Mouse (Mus musculus): ENCODE data around the gene Serpine3. TPM values are rescaled to one million over a fixed set of nuclear protein-coding genes. Genes with fewer than 3 reads are reported as not detected.
A peak's percentile ranks its signal among the peaks of the same experiment; 100 is the strongest.
"Not testable (repeated sequence)": the region's sequence is repeated elsewhere in the genome, so short reads cannot be mapped to it uniquely, and the experiment has no call there.

The Serpine3 gene
- 0.42 TPM in 1 of 2 replicates, not detected in the other for polyA plus RNA-seq (2014; fragmentation: Nextera tagmentation; extraction: Ambion mirVana)

DNA sequence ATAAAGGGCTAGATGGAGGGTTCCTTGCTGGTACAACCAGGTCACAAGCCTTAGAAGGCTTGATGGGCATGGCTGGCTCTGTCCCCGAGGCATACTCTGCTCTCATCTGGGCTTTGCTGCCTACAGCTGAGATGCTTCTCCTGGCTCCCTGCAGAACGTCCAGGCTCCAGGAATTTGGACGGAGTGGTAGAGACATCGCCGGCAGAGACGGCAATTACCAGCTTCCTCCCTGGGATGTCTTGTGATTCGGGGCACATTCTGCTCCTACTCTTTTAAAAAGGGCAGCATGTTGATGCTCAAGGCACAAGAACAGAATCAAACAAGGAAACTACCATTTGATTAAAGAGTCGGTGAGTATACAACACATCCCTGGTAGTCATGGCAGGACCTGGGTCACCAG is at the start of gene Serpine3:
Gene Serpine3, plus strand, starts transcription at position 301 of the 400 bp plus-strand sequence.
- Histone ChIP-seq H3K9me3 (ENCODE audit: control insufficient read depth, low read length) (no peaks in the 10 kb centered on the region), H3K9ac (ENCODE audit: low read depth, low read length) (no peak within 1 kb of the TSS), H3K36me3 (ENCODE audit: control insufficient read depth, insufficient read depth, low read length) (no peaks in the 10 kb centered on the region), H3K4me1 (ENCODE audit: control insufficient read depth, insufficient read depth, low read length) (no peaks in the 10 kb centered on the region), H3K27ac (replicated peaks; ENCODE audit: low read depth, low read length) (no peak within 1 kb of the TSS), H3K4me3 (ENCODE audit: low read depth, low read length) (no peak within 1 kb of the TSS), H3K27me3 (replicated peaks; ENCODE audit: control insufficient read depth, insufficient read depth, low read length) (no peaks in the 10 kb centered on the region), H3K4me2 (ENCODE audit: low read depth, low read length) (no peak within 1 kb of the TSS)
- WGBS: 74% methylated on average over 8 of the region's 8 CpGs
- DNase-seq (ENCODE audit: low spot score) (no peak), ATAC-seq (ENCODE audit: low read depth) (no peak)

GRCm38 (mm10) chr14:62622393-62622792 is 41.1 kb upstream of the Serpine3 start:
- Histone ChIP-seq H3K9ac (ENCODE audit: low read depth, low read length) (no peak overlapping the region), H3K4me3 (ENCODE audit: low read depth, low read length) (no peak overlapping the region), H3K9me3 (ENCODE audit: control insufficient read depth, low read length) (no peaks in the 10 kb centered on the region), H3K27me3 (replicated peaks; ENCODE audit: control insufficient read depth, insufficient read depth, low read length) (no peaks in the 10 kb centered on the region), H3K4me2 (ENCODE audit: low read depth, low read length) (no peak overlapping the region), H3K36me3 (ENCODE audit: control insufficient read depth, insufficient read depth, low read length) (no peaks in the 10 kb centered on the region), H3K4me1 (ENCODE audit: control insufficient read depth, insufficient read depth, low read length) (no peaks in the 10 kb centered on the region), H3K27ac (replicated peaks; ENCODE audit: low read depth, low read length) (no peak overlapping the region)
- ATAC-seq (ENCODE audit: low read depth) (no peak), DNase-seq (ENCODE audit: low spot score) (peak; percentile 19)
- 71% methylated on average over 3 of the region's 3 CpGs for whole genome bisulfite sequencing

DNA sequence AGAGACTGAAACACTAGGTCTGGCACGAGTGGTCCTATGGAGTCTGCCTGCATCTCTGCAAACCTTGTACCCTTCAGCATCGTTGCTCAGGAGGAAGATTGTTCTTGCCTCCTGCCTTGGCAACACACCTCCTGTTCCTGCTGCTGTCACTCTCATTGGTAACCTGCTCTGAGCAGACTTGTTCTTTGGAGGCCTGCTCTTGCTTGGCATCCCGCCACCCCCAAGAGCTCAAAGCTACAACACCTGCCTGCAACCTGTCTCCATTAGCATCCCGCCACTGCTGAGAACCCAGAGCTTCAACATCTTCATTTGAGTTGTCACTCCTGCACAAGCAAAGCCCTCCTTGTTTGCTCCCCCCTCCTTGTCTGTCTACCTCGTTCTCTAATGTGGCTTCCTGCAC is 35.5 kb upstream of the Serpine3 start:
- no peaks in the 10 kb centered on the region for H3K27me3 ChIP-seq (replicated peaks; ENCODE audit: control insufficient read depth, insufficient read depth, low read length)

GRCm38 (mm10) chr14:62637436-62638344 is 25.8 kb upstream of the Serpine3 start:
- Histone ChIP-seq H3K9ac (ENCODE audit: low read depth, low read length) (peak overlapping the region; percentile 30; the same call in 1 of the 2 replicates), H3K27ac (replicated peaks; ENCODE audit: low read depth, low read length) (no peak overlapping the region), H3K9me3 (ENCODE audit: control insufficient read depth, low read length) (no peaks in the 10 kb centered on the region), H3K4me3 (ENCODE audit: low read depth, low read length) (no peak overlapping the region), H3K36me3 (ENCODE audit: control insufficient read depth, insufficient read depth, low read length) (no peaks in the 10 kb centered on the region), H3K4me2 (ENCODE audit: low read depth, low read length) (no peak overlapping the region), H3K27me3 (replicated peaks; ENCODE audit: control insufficient read depth, insufficient read depth, low read length) (no peaks in the 10 kb centered on the region), H3K4me1 (ENCODE audit: control insufficient read depth, insufficient read depth, low read length) (no peaks in the 10 kb centered on the region)
- DNase-seq (ENCODE audit: low spot score) (peak; percentile 66), ATAC-seq (ENCODE audit: low read depth) (peak; percentile 37; the same call in 1 of the 2 replicates)
- 32% methylated on average over 9 of the region's 9 CpGs for WGBS

More for the DNA sequence above, 35.5 kb upstream of the Serpine3 start:
- 85% methylated on average over 5 of the region's 5 CpGs for WGBS
- Histone ChIP-seq H3K4me3 (ENCODE audit: low read depth, low read length) (no peak overlapping the region), H3K27ac (replicated peaks; ENCODE audit: low read depth, low read length) (no peak overlapping the region), H3K9ac (ENCODE audit: low read depth, low read length) (no peak overlapping the region), H3K9me3 (ENCODE audit: control insufficient read depth, low read length) (peaks cover 4% of the 10 kb centered on the region; the same call in 1 of the 2 replicates), H3K4me2 (ENCODE audit: low read depth, low read length) (no peak overlapping the region), H3K4me1 (ENCODE audit: control insufficient read depth, insufficient read depth, low read length) (no peaks in the 10 kb centered on the region), H3K36me3 (ENCODE audit: control insufficient read depth, insufficient read depth, low read length) (no peaks in the 10 kb centered on the region)
- ATAC-seq (ENCODE audit: low read depth) (no peak), DNase-seq (ENCODE audit: low spot score) (no peak)

GRCm38 (mm10) chr14:62638345-62638702 is 25.1 kb upstream of the Serpine3 start:
- ATAC-seq (ENCODE audit: low read depth) (no peak), DNase-seq (ENCODE audit: low spot score) (no peak)
- H3K9ac ChIP-seq (ENCODE audit: low read depth, low read length): peak overlapping the region; percentile 30; the same call in 1 of the 2 replicates
- no peaks in the 10 kb centered on the region for H3K4me1 ChIP-seq (ENCODE audit: control insufficient read depth, insufficient read depth, low read length)
- WGBS: 55% methylated on average over 6 of the region's 6 CpGs
- H3K4me3 ChIP-seq (ENCODE audit: low read depth, low read length): no peak overlapping the region
- H3K9me3 ChIP-seq (ENCODE audit: control insufficient read depth, low read length): no peaks in the 10 kb centered on the region
- no peak overlapping the region for H3K4me2 ChIP-seq (ENCODE audit: low read depth, low read length)
- no peaks in the 10 kb centered on the region for H3K27me3 ChIP-seq (replicated peaks; ENCODE audit: control insufficient read depth, insufficient read depth, low read length)
- H3K27ac ChIP-seq (replicated peaks; ENCODE audit: low read depth, low read length): no peak overlapping the region
- no peaks in the 10 kb centered on the region for H3K36me3 ChIP-seq (ENCODE audit: control insufficient read depth, insufficient read depth, low read length)

GRCm38 (mm10) chr14:62639111-62639510 is 24.4 kb upstream of the Serpine3 start:
- no peaks in the 10 kb centered on the region for H3K36me3 ChIP-seq (ENCODE audit: control insufficient read depth, insufficient read depth, low read length)
- no peak for ATAC-seq (ENCODE audit: low read depth)
- no peak overlapping the region for H3K9ac ChIP-seq (ENCODE audit: low read depth, low read length)
- H3K27ac ChIP-seq (replicated peaks; ENCODE audit: low read depth, low read length): no peak overlapping the region
- H3K4me2 ChIP-seq (ENCODE audit: low read depth, low read length): no peak overlapping the region
- no peak for DNase-seq (ENCODE audit: low spot score)
- no peaks in the 10 kb centered on the region for H3K4me1 ChIP-seq (ENCODE audit: control insufficient read depth, insufficient read depth, low read length)
- WGBS: 72% methylated on average over 6 of the region's 6 CpGs
- no peak overlapping the region for H3K4me3 ChIP-seq (ENCODE audit: low read depth, low read length)
- no peaks in the 10 kb centered on the region for H3K27me3 ChIP-seq (replicated peaks; ENCODE audit: control insufficient read depth, insufficient read depth, low read length)
- no peaks in the 10 kb centered on the region for H3K9me3 ChIP-seq (ENCODE audit: control insufficient read depth, low read length)

- Histone ChIP-seq H3K4me2 (ENCODE audit: low read depth, low read length) (no peak overlapping the region), H3K9ac (ENCODE audit: low read depth, low read length) (no peak overlapping the region), H3K36me3 (ENCODE audit: control insufficient read depth, insufficient read depth, low read length) (no peaks in the 10 kb centered on the region), H3K27ac (replicated peaks; ENCODE audit: low read depth, low read length) (no peak overlapping the region), H3K4me1 (ENCODE audit: control insufficient read depth, insufficient read depth, low read length) (no peaks in the 10 kb centered on the region), H3K9me3 (ENCODE audit: control insufficient read depth, low read length) (no peaks in the 10 kb centered on the region), H3K27me3 (replicated peaks; ENCODE audit: control insufficient read depth, insufficient read depth, low read length) (no peaks in the 10 kb centered on the region), H3K4me3 (ENCODE audit: low read depth, low read length) (no peak overlapping the region)
- ATAC-seq (ENCODE audit: low read depth) (no peak), DNase-seq (ENCODE audit: low spot score) (no peak)
- WGBS: 89% methylated on average over 5 of the region's 5 CpGs
These were observed 23.9 kb upstream of the Serpine3 start for GRCm38 (mm10) chr14:62639551-62639950.

GRCm38 (mm10) chr14:62640396-62640795 is 23.1 kb upstream of the Serpine3 start:
- WGBS: 75% methylated on average over 4 of the region's 4 CpGs
- ATAC-seq (ENCODE audit: low read depth): no peak

DNA sequence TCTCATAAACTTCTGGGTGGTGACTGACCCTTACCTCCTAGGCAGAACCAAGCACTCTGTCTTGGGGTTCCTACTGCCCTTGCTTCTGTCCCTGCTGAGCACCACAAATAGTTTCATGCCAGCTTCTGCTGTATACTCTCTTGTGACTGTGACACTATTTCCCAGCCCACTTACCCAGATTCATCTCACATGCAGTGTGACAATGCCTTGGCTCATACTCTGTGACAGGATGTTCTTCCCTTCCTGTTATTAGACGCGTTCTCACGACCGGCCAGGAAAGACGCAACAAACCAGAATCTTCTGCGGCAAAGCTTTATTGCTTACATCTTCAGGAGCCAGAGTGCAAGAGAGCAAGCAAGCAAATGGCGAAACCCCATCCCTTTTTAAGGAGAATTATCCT is 21.1 kb upstream of the Serpine3 start:
- WGBS: 76% methylated on average over 6 of the region's 7 CpGs
- H3K4me2 ChIP-seq (ENCODE audit: low read depth, low read length); DNase-seq (ENCODE audit: low spot score); H3K27me3 ChIP-seq (replicated peaks; ENCODE audit: control insufficient read depth, insufficient read depth, low read length); H3K27ac ChIP-seq (replicated peaks; ENCODE audit: low read depth, low read length); ATAC-seq (ENCODE audit: low read depth); H3K4me1 ChIP-seq (ENCODE audit: control insufficient read depth, insufficient read depth, low read length); H3K4me3 ChIP-seq (ENCODE audit: low read depth, low read length); H3K36me3 ChIP-seq (ENCODE audit: control insufficient read depth, insufficient read depth, low read length); H3K9me3 ChIP-seq (ENCODE audit: control insufficient read depth, low read length); H3K9ac ChIP-seq (ENCODE audit: low read depth, low read length): not testable (repeated sequence)

More at GRCm38 (mm10) chr14:62640396-62640795, 23.1 kb upstream of the Serpine3 start:
- Histone ChIP-seq H3K36me3 (ENCODE audit: control insufficient read depth, insufficient read depth, low read length) (no peaks in the 10 kb centered on the region), H3K9ac (ENCODE audit: low read depth, low read length) (no peak overlapping the region), H3K4me2 (ENCODE audit: low read depth, low read length) (no peak overlapping the region), H3K27ac (replicated peaks; ENCODE audit: low read depth, low read length) (no peak overlapping the region), H3K4me1 (ENCODE audit: control insufficient read depth, insufficient read depth, low read length) (no peaks in the 10 kb centered on the region), H3K9me3 (ENCODE audit: control insufficient read depth, low read length) (no peaks in the 10 kb centered on the region), H3K27me3 (replicated peaks; ENCODE audit: control insufficient read depth, insufficient read depth, low read length) (no peaks in the 10 kb centered on the region), H3K4me3 (ENCODE audit: low read depth, low read length) (no peak overlapping the region)
- no peak for DNase-seq (ENCODE audit: low spot score)
